Mouse (Mus musculus) bone marrow macrophage, adult 2 months (primary cell): ENCODE measurements around the gene Wwp2. TPM values are rescaled to one million over a fixed set of nuclear protein-coding genes. Genes with fewer than 3 reads are reported as not detected.
"Not testable (repeated sequence)": the region's sequence is repeated elsewhere in the genome, so short reads cannot be mapped to it uniquely, and the experiment has no call there.

Experiments
- H3K27ac ChIP-seq: 2 replicates; pipeline ENCODE4 v1.5.1; 2012; ENCODE audit warnings: low read depth, low read length; ENCODE audit not compliant: insufficient read depth
- H3K4me1 ChIP-seq: 2 replicates; pipeline ENCODE4 v1.6.1; 2012; ENCODE audit warnings: low read length; ENCODE audit not compliant: control insufficient read depth, insufficient read depth
- H3K4me3 ChIP-seq: 2 replicates; pipeline ENCODE4 v1.5.1; 2012; ENCODE audit warnings: mild to moderate bottlenecking, low read length, moderate library complexity; ENCODE audit not compliant: insufficient read depth
- CTCF ChIP-seq: IDR thresholded peaks from 2 replicates; pipeline ENCODE4 v1.5.1; 2012; ENCODE audit warnings: low read depth, mild to moderate bottlenecking, low read length, moderate library complexity
- POLR2A ChIP-seq: IDR thresholded peaks from 2 replicates; pipeline ENCODE4 v1.6.1; 2012; ENCODE audit warnings: mild to moderate bottlenecking, low read depth, low read length, borderline replicate concordance
- polyA plus RNA-seq: library from polyadenylated mRNA; stranded (reverse); fragments of >200 nt; gene quantifications from 2 replicates; pipeline ENCODE4 v1.2.4, GENCODE M21; 2012; ENCODE audit not compliant: missing spikeins, insufficient read depth, insufficient read length

Gene Wwp2
- polyA plus RNA-seq, 1 experiment, result 68.1 TPM

- no peak overlapping the region for H3K27ac ChIP-seq
- no peak overlapping the region for H3K4me3 ChIP-seq
- no peak for TF ChIP-seq CTCF
- no peak for TF ChIP-seq POLR2A
- H3K4me1 ChIP-seq, result peaks cover 5% of the 10 kb centered on the region
Observed at GRCm38 (mm10) chr8:107472403-107473100, 36.4 kb downstream of the Wwp2 start.

- Histone ChIP-seq H3K4me3 (no peak overlapping the region), H3K27ac (no peak overlapping the region), H3K4me1 (peaks cover 13% of the 10 kb centered on the region)
- TF ChIP-seq POLR2A, result no peak
- TF ChIP-seq CTCF, result no peak
Observed at GRCm38 (mm10) chr8:107473369-107473768, 37.2 kb downstream of the Wwp2 start.

GRCm38 (mm10) chr8:107475613-107476012 lies 39.4 kb downstream of the Wwp2 start:
- TF ChIP-seq CTCF (no peak), POLR2A (no peak)
- Histone ChIP-seq H3K4me3 (no peak overlapping the region), H3K27ac (no peak overlapping the region), H3K4me1 (peaks cover 17% of the 10 kb centered on the region)

- H3K4me1 ChIP-seq, result peaks cover 24% of the 10 kb centered on the region
- H3K27ac ChIP-seq, H3K4me3 ChIP-seq: not testable (repeated sequence)
Observed at GRCm38 (mm10) chr8:107476786-107477185, 40.6 kb downstream of the Wwp2 start.

GRCm38 (mm10) chr8:107478728-107479127 lies 42.6 kb downstream of the Wwp2 start:
- Histone ChIP-seq H3K4me3 (no peak overlapping the region), H3K27ac (no peak overlapping the region), H3K4me1 (peaks cover 24% of the 10 kb centered on the region)
- TF ChIP-seq POLR2A (no peak), CTCF (no peak)

GRCm38 (mm10) chr8:107480436-107480835 lies 44.3 kb downstream of the Wwp2 start:
- H3K4me3 ChIP-seq, result no peak overlapping the region
- peaks cover 24% of the 10 kb centered on the region for H3K4me1 ChIP-seq
- 0 out of 2 replicates have a peak overlapping the region, but pooled peaks have one; percentile 3 for H3K27ac ChIP-seq
- TF ChIP-seq CTCF (no peak), POLR2A (no peak)

- TF ChIP-seq CTCF (no peak), POLR2A (no peak)
- Histone ChIP-seq H3K4me1 (peaks cover 13% of the 10 kb centered on the region), H3K27ac (no peak overlapping the region)
Observed at GRCm38 (mm10) chr8:107483250-107483649, 47.1 kb downstream of the Wwp2 start.

GRCm38 (mm10) chr8:107484956-107485355 lies 48.8 kb downstream of the Wwp2 start:
- TF ChIP-seq CTCF, result no peak
- TF ChIP-seq POLR2A, result no peak
- H3K27ac ChIP-seq, result no peak overlapping the region
- peaks cover 26% of the 10 kb centered on the region for H3K4me1 ChIP-seq
- no peak overlapping the region for H3K4me3 ChIP-seq

More at GRCm38 (mm10) chr8:107483250-107483649, 47.1 kb downstream of the Wwp2 start:
- no peak overlapping the region for H3K4me3 ChIP-seq

GRCm38 (mm10) chr8:107488551-107488950 lies 52.4 kb downstream of the Wwp2 start:
- Histone ChIP-seq H3K4me1 (peaks cover 23% of the 10 kb centered on the region), H3K27ac (no peak overlapping the region), H3K4me3 (no peak overlapping the region)
- TF ChIP-seq CTCF (no peak), POLR2A (no peak)

GRCm38 (mm10) chr8:107489086-107489485 lies 52.9 kb downstream of the Wwp2 start:
- H3K4me3 ChIP-seq, result no peak overlapping the region
- no peak for TF ChIP-seq POLR2A
- TF ChIP-seq CTCF, result no peak
- peaks cover 23% of the 10 kb centered on the region for H3K4me1 ChIP-seq
- peak overlapping the region; percentile 26 for H3K27ac ChIP-seq

GRCm38 (mm10) chr8:107489921-107490320 lies 53.8 kb downstream of the Wwp2 start:
- Histone ChIP-seq H3K4me3 (no peak overlapping the region), H3K4me1 (peaks cover 23% of the 10 kb centered on the region), H3K27ac (peak overlapping the region; percentile 26; the same call in 1 of the 2 replicates)
- no peak for TF ChIP-seq POLR2A
- no peak for TF ChIP-seq CTCF
